ENCODE assay signal across 31 mouse cellular contexts in the genomic region with DNA sequence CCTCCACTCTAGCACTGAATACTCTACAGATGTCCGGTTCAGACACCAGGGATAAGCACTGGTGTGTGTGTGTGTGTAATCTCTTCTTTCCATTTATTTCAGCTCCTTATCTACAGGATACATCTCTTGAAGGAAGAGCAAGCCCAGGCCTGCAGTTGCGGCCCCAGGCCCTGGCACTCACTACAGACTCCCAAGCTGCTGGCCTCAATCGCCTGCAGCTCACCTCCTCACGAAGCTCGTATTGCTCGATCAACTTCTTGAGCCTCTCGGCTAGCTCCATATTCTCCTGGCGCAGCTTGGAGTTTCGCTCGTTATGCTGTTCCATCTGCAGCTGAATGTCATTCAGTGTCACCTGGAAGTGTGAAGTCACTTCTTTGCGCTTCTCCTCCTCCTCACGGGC. TPM values are rescaled to one million over a fixed set of nuclear protein-coding genes. Genes with fewer than 3 reads are reported as not detected.
A peak's percentile ranks its signal among the peaks of the same experiment; 100 is the strongest.
DNase-seq lines count a peak whose midpoint lies in the region; ATAC-seq and TF ChIP-seq lines count a peak whose summit lies in the region.
"Had no signal": no experiment of that assay in that cellular context is flagged by ENCODE, and none has a peak within 500 bp of the region (broad histone marks: within the 10 kb centered on the region; RNA-seq: fewer than 3 reads in every experiment).

No protein-coding gene starts in this region.

- H3K9me3 ChIP-seq in G1E (replicated peaks) = no peaks in the 10 kb centered on the region
- H3K9me3 ChIP-seq: embryonic facial prominence, embryonic 10.5 days; embryonic facial prominence, embryonic 13.5 days; heart, embryonic 10.5 days; heart, embryonic 13.5 days had no signal

- 88% methylated on average over 12 of the region's 12 CpGs for WGBS in cerebellum, adult 2 months

- H3K27ac ChIP-seq in cerebellum, adult 2 months (ENCODE audit: insufficient read depth, low read length) = no peak overlapping the region
- H3K27ac ChIP-seq: embryonic facial prominence, embryonic 10.5 days; embryonic facial prominence, embryonic 13.5 days; heart, adult 2 months; heart, embryonic 10.5 days; heart, embryonic 13.5 days; hindbrain, embryonic 14.5 days; hindbrain, postnatal 0 days had no signal

- H3K4me1 ChIP-seq in cerebellum, adult 2 months (ENCODE audit: control insufficient read depth, insufficient read depth, low read length) = peaks cover 10% of the 10 kb centered on the region; the same call in 1 of the 2 replicates
- H3K4me1 ChIP-seq in G1E (ENCODE audit: insufficient read depth, low read depth, low read length) = peaks cover 57% of the 10 kb centered on the region
- H3K4me1 ChIP-seq: embryonic facial prominence, embryonic 10.5 days; heart, embryonic 10.5 days; heart, embryonic 13.5 days had no signal

- DNase-seq in cerebellum, adult 9-11 months = peak; percentile 14
- no peak for DNase-seq in cerebellum, adult 2 months
- DNase-seq in frontal cortex, postnatal 36 days (ENCODE audit: low spot score in 2 of 2) = no peak
- DNase-seq in G1E (ENCODE audit: low spot score) = no peak
- DNase-seq in ovary, postnatal 10 days (ENCODE audit: low spot score) = no peak
- DNase-seq: adrenal gland, adult 2 months; adrenal gland, postnatal 14 days; B cell, adult 2 months; cerebellum, adult 11 months; cerebellum, adult 8-10 months; cerebellum, postnatal 36 days; embryo, embryonic 11 days; gastrocnemius, postnatal 10 days; gastrocnemius, postnatal 36 days; heart, adult 2 months; heart, postnatal 14 days; heart, postnatal 4 days; kidney, adult 11 months; kidney, adult 8-10 months had no signal

- no peaks in the 10 kb centered on the region for H3K27me3 ChIP-seq in cerebellum, adult 2 months (ENCODE audit: control insufficient read depth, insufficient read depth, low read length)
- H3K27me3 ChIP-seq in G1E (ENCODE audit: insufficient read depth, low read length) = no peaks in the 10 kb centered on the region; the same call in 1 of the 2 replicates
- H3K27me3 ChIP-seq: CH12.LX; embryonic facial prominence, embryonic 13.5 days; heart, embryonic 13.5 days had no signal

- no peak for TF ChIP-seq POLR2A in cerebellum, adult 2 months (IDR thresholded peaks at IDR 0.05; ENCODE audit: borderline replicate concordance, insufficient read depth, low read length)

- no peak for TF ChIP-seq CTCF in cerebellum, adult 2 months (IDR thresholded peaks at IDR 0.05; ENCODE audit: borderline replicate concordance, insufficient read depth, low read depth, low read length)
- TF ChIP-seq CTCF in G1E (IDR thresholded peaks at IDR 0.05; ENCODE audit: low read depth, low read length) = no peak

- peaks cover 97% of the 10 kb centered on the region for H3K36me3 ChIP-seq in G1E (replicated peaks)

- peak; percentile 28; the same call in 1 of the 2 replicates for ATAC-seq in frontal cortex, adult (ENCODE audit: low TSS enrichment)
- ATAC-seq in G1E (ENCODE audit: extremely low read depth, insufficient number of reproducible peaks, low FRiP score, poor library complexity, severe bottlenecking) = 0 out of 2 replicates have a peak, but pooled peaks have one; percentile 4
- ATAC-seq: forebrain, embryonic 16.5 days; hindbrain, postnatal 0 days; inflammation-experienced regulatory T-cells, adult 6 months had no signal

- H3K4me3 ChIP-seq in cerebellum, adult 2 months (replicated peaks; ENCODE audit: insufficient read depth, low read depth, low read length) = no peak overlapping the region
- H3K4me3 ChIP-seq in G1E (ENCODE audit: low read depth, low read length) = no peak overlapping the region
- H3K4me3 ChIP-seq: embryonic facial prominence, embryonic 10.5 days; embryonic facial prominence, embryonic 13.5 days; erythroblast, embryonic 14.5 days; heart, adult 2 months; heart, embryonic 10.5 days; heart, embryonic 13.5 days had no signal

RNA-seq across cellular contexts. Expression of gene Ccdc28b, which starts 8.1 kb away (rescaled TPM):
- 184 and 201 TPM in 2 replicates for polyA plus RNA-seq in cerebellum, adult 2 months (2012; rRNA removed)
- 1.1 TPM in 1 of 2 replicates, not detected in the other for total RNA-seq in G1E (2014; fragmentation: Nextera tagmentation)
- total RNA-seq in G1E (2017) = 20.7 and 23.8 TPM in 2 replicates
- polyA plus RNA-seq in G1E (2012) = 4.8 and 4.9 TPM in 2 replicates

RNA-seq across cellular contexts. Expression of gene Txlna, which starts 9.0 kb away (rescaled TPM):
- 40.0 and 40.6 TPM in 2 replicates for polyA plus RNA-seq in cerebellum, adult 2 months (2012; rRNA removed)
- 35.5 and 39.7 TPM in 2 replicates for total RNA-seq in G1E (2014; fragmentation: Nextera tagmentation)
- total RNA-seq in G1E (2017) = 73.5 and 79.6 TPM in 2 replicates
- 57.1 and 62.5 TPM in 2 replicates for polyA plus RNA-seq in G1E (2012)

RNA-seq across cellular contexts. Expression of gene Iqcc, which starts 13.0 kb away (rescaled TPM):
- polyA plus RNA-seq in cerebellum, adult 2 months (2012; rRNA removed) = 37.1 and 40.6 TPM in 2 replicates
- total RNA-seq in G1E (2014; fragmentation: Nextera tagmentation) (23.6 and 24.4 TPM in 2 replicates), G1E (2017) (35.0 and 36.7 TPM in 2 replicates)
- polyA plus RNA-seq in G1E (2012) = 7.0 and 8.8 TPM in 2 replicates

RNA-seq across cellular contexts. Expression of gene Dcdc2b, which starts 17.8 kb away (rescaled TPM):
- 8.8 and 10.6 TPM in 2 replicates for polyA plus RNA-seq in cerebellum, adult 2 months (2012; rRNA removed)
- total RNA-seq in G1E (2014; fragmentation: Nextera tagmentation) = 1.7 TPM in 1 of 2 replicates, not detected in the other
- 0.33 TPM in 1 of 2 replicates, not detected in the other for total RNA-seq in G1E (2017)
- polyA plus RNA-seq in G1E (2012) = 0.25 TPM in 1 of 2 replicates, not detected in the other
- total RNA-seq: hindbrain, postnatal 0 days; MEL had no signal
- polyA plus RNA-seq: erythroblast, embryonic 14.5 days had no signal

RNA-seq across cellular contexts. Expression of gene Tmem234, which starts 31.4 kb away (rescaled TPM):
- polyA plus RNA-seq in cerebellum, adult 2 months (2012; rRNA removed) = 143 and 144 TPM in 2 replicates
- total RNA-seq in G1E (2014; fragmentation: Nextera tagmentation) = 129 and 155 TPM in 2 replicates
- 104 and 120 TPM in 2 replicates for total RNA-seq in G1E (2017)
- 207 and 224 TPM in 2 replicates for polyA plus RNA-seq in G1E (2012)

Comparison
In these comparisons a context has a peak if more than half of its experiments do, and no peak if none do; other contexts are left out.
1. RNA of gene Ccdc28b, which starts 8.1 kb away (polyA plus RNA-seq): 184 to 201 TPM in cerebellum, adult 2 months; 4.8 to 4.9 TPM in G1E; every median in the first group is over 10 times any median in the second.